Mouse (Mus musculus): ENCODE measurements around the gene Wtap. TPM values are rescaled to one million over a fixed set of nuclear protein-coding genes. Genes with fewer than 3 reads are reported as not detected.
"Not testable (repeated sequence)": the region's sequence is repeated elsewhere in the genome, so short reads cannot be mapped to it uniquely, and the experiment has no call there.

Wtap gene
- polyA plus RNA-seq, 1 experiment from 2014 or later = 123 TPM

GRCm38 (mm10) chr17:12942459-12943162 is 51.4 kb downstream of the Wtap start:
- ATAC-seq (ENCODE audit: low FRiP score) (no peak), DNase-seq (ENCODE audit: low spot score) (no peak)
- Histone ChIP-seq H3K9ac (no peak overlapping the region), H3K27me3 (ENCODE audit: control insufficient read depth, insufficient read depth, low read length) (no peaks in the 10 kb centered on the region), H3K36me3 (replicated peaks; ENCODE audit: control insufficient read depth, insufficient read depth) (peaks cover 55% of the 10 kb centered on the region), H3K9me3 (ENCODE audit: control insufficient read depth, low read length) (no peaks in the 10 kb centered on the region), H3K4me3 (replicated peaks; ENCODE audit: low read length) (no peak overlapping the region), H3K4me1 (replicated peaks; ENCODE audit: control insufficient read depth, insufficient read depth, low read length) (no peaks in the 10 kb centered on the region; the same call in 1 of the 2 replicates), H3K4me2 (replicated peaks) (no peak overlapping the region), H3K27ac (no peak overlapping the region)
- 95% methylated on average over 6 of the region's 6 CpGs for WGBS

GRCm38 (mm10) chr17:12941543-12942260 is 52.3 kb downstream of the Wtap start:
- WGBS = 80% methylated on average over 8 of the region's 8 CpGs
- ATAC-seq (ENCODE audit: low FRiP score) (no peak), DNase-seq (ENCODE audit: low spot score) (no peak)
- no peaks in the 10 kb centered on the region for H3K27me3 ChIP-seq (ENCODE audit: control insufficient read depth, insufficient read depth, low read length)
- H3K4me1 ChIP-seq (replicated peaks; ENCODE audit: control insufficient read depth, insufficient read depth, low read length) = no peaks in the 10 kb centered on the region; the same call in 1 of the 2 replicates
- H3K9ac ChIP-seq = no peak overlapping the region
- peaks cover 50% of the 10 kb centered on the region for H3K36me3 ChIP-seq (replicated peaks; ENCODE audit: control insufficient read depth, insufficient read depth)
- H3K9me3 ChIP-seq (ENCODE audit: control insufficient read depth, low read length) = no peaks in the 10 kb centered on the region
- no peak overlapping the region for H3K27ac ChIP-seq
- no peak overlapping the region for H3K4me3 ChIP-seq (replicated peaks; ENCODE audit: low read length)
- H3K4me2 ChIP-seq (replicated peaks) = no peak overlapping the region

- H3K9ac ChIP-seq = no peak within 1 kb of the TSS
- peak within 1 kb of the TSS; percentile 43 for H3K4me2 ChIP-seq (replicated peaks)
- WGBS = 17% methylated on average over 26 of the region's 27 CpGs
- no peaks in the 10 kb centered on the region for H3K27me3 ChIP-seq (ENCODE audit: control insufficient read depth, insufficient read depth, low read length)
- H3K9me3 ChIP-seq (ENCODE audit: control insufficient read depth, low read length) = no peaks in the 10 kb centered on the region
- no peak for DNase-seq (ENCODE audit: low spot score)
- 0 out of 2 replicates have a peak within 1 kb of the TSS, but pooled peaks have one; percentile 5 for H3K4me3 ChIP-seq (replicated peaks; ENCODE audit: low read length)
- H3K27ac ChIP-seq = no peak within 1 kb of the TSS
- H3K36me3 ChIP-seq (replicated peaks; ENCODE audit: control insufficient read depth, insufficient read depth) = peaks cover 36% of the 10 kb centered on the region
- H3K4me1 ChIP-seq (replicated peaks; ENCODE audit: control insufficient read depth, insufficient read depth, low read length) = no peaks in the 10 kb centered on the region; the same call in 1 of the 2 replicates
- ATAC-seq (ENCODE audit: low FRiP score) = peak; percentile 54; the same call in 1 of the 2 replicates
Observed at GRCm38 (mm10) chr17:12940151-12940805, 53.7 kb downstream of the Wtap start, which contains the start of gene Acat3. TSS of gene Acat3 (minus strand) at chr17:12940600.

- WGBS = 38% methylated on average over 2 of the region's 12 CpGs
Observed at GRCm38 (mm10) chr17:12939377-12940148, 54.4 kb downstream of the Wtap start.

GRCm38 (mm10) chr17:12938077-12938476 is 55.9 kb downstream of the Wtap start:
- peaks cover 15% of the 10 kb centered on the region for H3K36me3 ChIP-seq (replicated peaks; ENCODE audit: control insufficient read depth, insufficient read depth)
- ATAC-seq (ENCODE audit: low FRiP score) = no peak
- 39% methylated on average over 2 of the region's 2 CpGs for WGBS
- no peaks in the 10 kb centered on the region for H3K27me3 ChIP-seq (ENCODE audit: control insufficient read depth, insufficient read depth, low read length)
- H3K4me3 ChIP-seq (replicated peaks; ENCODE audit: low read length) = no peak overlapping the region
- no peak overlapping the region for H3K27ac ChIP-seq
- no peak overlapping the region for H3K9ac ChIP-seq
- H3K4me1 ChIP-seq (replicated peaks; ENCODE audit: control insufficient read depth, insufficient read depth, low read length) = no peaks in the 10 kb centered on the region; the same call in 1 of the 2 replicates
- DNase-seq (ENCODE audit: low spot score) = no peak
- H3K4me2 ChIP-seq (replicated peaks) = no peak overlapping the region
- no peaks in the 10 kb centered on the region for H3K9me3 ChIP-seq (ENCODE audit: control insufficient read depth, low read length)

More at GRCm38 (mm10) chr17:12939377-12940148, 54.4 kb downstream of the Wtap start:
- peak; percentile 60; the same call in 1 of the 2 replicates for ATAC-seq (ENCODE audit: low FRiP score)
- not testable (repeated sequence) for DNase-seq (ENCODE audit: low spot score); H3K4me1 ChIP-seq (replicated peaks; ENCODE audit: control insufficient read depth, insufficient read depth, low read length); H3K27me3 ChIP-seq (ENCODE audit: control insufficient read depth, insufficient read depth, low read length); H3K9me3 ChIP-seq (ENCODE audit: control insufficient read depth, low read length); H3K9ac ChIP-seq; H3K27ac ChIP-seq
- Histone ChIP-seq H3K36me3 (replicated peaks; ENCODE audit: control insufficient read depth, insufficient read depth) (peaks cover 29% of the 10 kb centered on the region), H3K4me3 (replicated peaks; ENCODE audit: low read length) (0 out of 2 replicates have a peak overlapping the region, but pooled peaks have one; percentile 5), H3K4me2 (replicated peaks) (peak overlapping the region; percentile 43)

- DNase-seq (ENCODE audit: low spot score) (no peak), ATAC-seq (ENCODE audit: low FRiP score) (no peak)
- no peaks in the 10 kb centered on the region; the same call in 1 of the 2 replicates for H3K4me1 ChIP-seq (replicated peaks; ENCODE audit: control insufficient read depth, insufficient read depth, low read length)
- H3K4me2 ChIP-seq (replicated peaks) = no peak overlapping the region
- no peaks in the 10 kb centered on the region for H3K9me3 ChIP-seq (ENCODE audit: control insufficient read depth, low read length)
- no peak overlapping the region for H3K4me3 ChIP-seq (replicated peaks; ENCODE audit: low read length)
- WGBS = 81% methylated on average over 2 of the region's 2 CpGs
- H3K36me3 ChIP-seq (replicated peaks; ENCODE audit: control insufficient read depth, insufficient read depth) = peaks cover 9% of the 10 kb centered on the region; the same call in 1 of the 2 replicates
- H3K27ac ChIP-seq = no peak overlapping the region
- H3K9ac ChIP-seq = no peak overlapping the region
- no peaks in the 10 kb centered on the region for H3K27me3 ChIP-seq (ENCODE audit: control insufficient read depth, insufficient read depth, low read length)
Observed at GRCm38 (mm10) chr17:12937412-12937970, 56.5 kb downstream of the Wtap start.

GRCm38 (mm10) chr17:12935719-12936118 is 58.2 kb downstream of the Wtap start:
- Histone ChIP-seq H3K4me2 (replicated peaks) (no peak overlapping the region), H3K9ac (no peak overlapping the region), H3K27me3 (ENCODE audit: control insufficient read depth, insufficient read depth, low read length) (no peaks in the 10 kb centered on the region), H3K27ac (no peak overlapping the region), H3K9me3 (ENCODE audit: control insufficient read depth, low read length) (no peaks in the 10 kb centered on the region), H3K4me1 (replicated peaks; ENCODE audit: control insufficient read depth, insufficient read depth, low read length) (no peaks in the 10 kb centered on the region; the same call in 1 of the 2 replicates), H3K4me3 (replicated peaks; ENCODE audit: low read length) (no peak overlapping the region), H3K36me3 (replicated peaks; ENCODE audit: control insufficient read depth, insufficient read depth) (no peaks in the 10 kb centered on the region)
- 72% methylated on average over 4 of the region's 4 CpGs for WGBS
- DNase-seq (ENCODE audit: low spot score) = no peak
- ATAC-seq (ENCODE audit: low FRiP score) = no peak

- not testable (repeated sequence) for H3K4me2 ChIP-seq (replicated peaks); H3K9me3 ChIP-seq (ENCODE audit: control insufficient read depth, low read length); H3K36me3 ChIP-seq (replicated peaks; ENCODE audit: control insufficient read depth, insufficient read depth); H3K4me1 ChIP-seq (replicated peaks; ENCODE audit: control insufficient read depth, insufficient read depth, low read length); H3K27ac ChIP-seq; H3K4me3 ChIP-seq (replicated peaks; ENCODE audit: low read length); H3K9ac ChIP-seq; DNase-seq (ENCODE audit: low spot score); ATAC-seq (ENCODE audit: low FRiP score); H3K27me3 ChIP-seq (ENCODE audit: control insufficient read depth, insufficient read depth, low read length)
- 92% methylated on average over 5 of the region's 5 CpGs for WGBS
Observed at GRCm38 (mm10) chr17:12931576-12931975, 62.4 kb downstream of the Wtap start.

All from hindbrain, embryonic 14.5 days (tissue).